Mouse (Mus musculus): ENCODE results near the gene Rab5if.

DNA sequence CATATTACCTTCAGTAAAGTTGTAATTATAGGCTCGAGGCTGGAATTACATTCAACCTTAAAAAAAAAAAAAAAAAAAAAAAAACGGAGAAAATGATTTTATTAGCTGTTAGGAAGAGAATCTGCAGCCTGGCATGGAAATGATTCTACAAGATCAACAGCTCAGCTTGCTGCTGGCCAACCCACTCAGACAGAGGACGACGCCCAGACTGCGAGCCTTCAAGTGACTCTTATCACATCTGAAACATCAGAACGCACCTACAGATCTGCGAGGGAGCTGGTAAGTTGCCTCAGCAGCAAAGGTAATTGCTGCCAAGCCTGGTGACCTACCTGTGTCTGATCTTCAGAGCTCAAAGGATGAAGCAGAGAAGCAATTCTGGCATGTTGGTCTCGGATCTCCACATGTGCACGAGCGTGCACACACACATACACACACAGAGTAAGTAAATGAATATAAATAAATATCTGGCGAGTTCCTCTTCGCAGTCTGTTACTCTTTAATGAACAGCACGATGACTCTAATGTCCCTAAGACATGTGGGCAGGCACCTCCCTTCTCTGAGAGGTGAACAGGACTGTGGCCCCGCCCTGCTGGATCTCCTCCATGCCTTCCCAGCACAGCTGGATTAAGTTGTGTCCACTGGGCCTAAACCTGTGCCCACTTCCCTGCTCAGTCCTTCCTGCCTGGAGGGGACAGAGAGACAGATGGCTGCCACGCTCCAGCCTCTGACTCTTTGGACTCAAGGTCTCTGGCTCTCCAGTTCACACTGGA, 31.8 kb downstream of the Rab5if start:
- TF ChIP-seq EP300 (IDR thresholded peaks at IDR 0.05; ENCODE audit: low read depth): no peak
- no peak for TF ChIP-seq CTCF (IDR thresholded peaks at IDR 0.05; ENCODE audit: low read depth)
